Mouse (Mus musculus) ES-CJ7 (cell line): ENCODE measurements around the gene Sccpdh.

ENCODE experiments used
- DNase-seq: peaks from one replicate; pipeline ENCODE4 v3.0.0; 2011; ENCODE audit warnings: low read depth, low spot score

Sccpdh gene

DNA sequence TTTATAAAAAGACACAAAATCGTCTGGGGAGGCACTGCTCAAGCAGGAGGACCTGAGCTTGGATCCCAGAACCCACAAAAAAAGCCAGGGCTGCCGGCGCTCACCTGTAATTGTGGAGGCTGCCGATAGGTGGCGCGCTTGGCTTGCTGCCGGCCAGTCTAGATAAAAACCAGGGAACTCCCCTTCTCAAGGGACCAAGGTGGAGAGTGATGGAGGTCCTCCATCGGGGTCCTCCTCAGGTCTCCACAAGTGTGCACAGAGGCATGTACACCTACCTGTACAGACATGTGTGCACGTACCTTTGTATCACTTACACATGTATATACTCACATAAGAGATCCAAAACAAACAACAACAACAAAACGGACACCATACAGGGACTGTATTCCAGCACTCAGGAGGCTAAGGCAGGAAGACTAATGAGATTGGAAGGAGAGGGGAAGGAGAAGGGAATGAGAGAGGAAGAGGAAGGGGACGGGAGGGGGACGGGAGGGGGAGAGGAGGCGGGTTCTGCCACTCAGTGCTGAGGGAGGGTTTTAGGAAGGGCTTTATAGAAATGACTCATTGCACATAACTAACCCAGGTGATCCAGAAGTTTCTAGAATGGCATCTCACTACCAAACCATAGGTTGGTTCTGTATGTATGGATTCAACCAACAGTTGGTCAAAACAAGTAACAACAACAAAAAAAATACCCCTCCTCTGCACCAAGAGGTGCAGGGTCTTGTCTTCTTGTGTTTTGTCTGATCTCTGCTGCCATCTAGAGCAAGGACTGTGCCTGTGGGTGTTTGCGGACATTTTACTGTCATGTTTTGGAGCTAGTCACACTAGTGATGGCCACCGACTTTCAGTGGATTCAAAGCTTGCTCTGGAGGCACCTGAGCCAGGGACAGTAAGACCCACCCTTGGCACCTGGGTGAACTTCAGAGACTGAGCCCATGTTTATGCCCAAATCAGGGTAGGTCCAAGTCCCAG, 66.8 kb downstream of the Sccpdh start:
- DNase-seq: peak; percentile 94

DNA sequence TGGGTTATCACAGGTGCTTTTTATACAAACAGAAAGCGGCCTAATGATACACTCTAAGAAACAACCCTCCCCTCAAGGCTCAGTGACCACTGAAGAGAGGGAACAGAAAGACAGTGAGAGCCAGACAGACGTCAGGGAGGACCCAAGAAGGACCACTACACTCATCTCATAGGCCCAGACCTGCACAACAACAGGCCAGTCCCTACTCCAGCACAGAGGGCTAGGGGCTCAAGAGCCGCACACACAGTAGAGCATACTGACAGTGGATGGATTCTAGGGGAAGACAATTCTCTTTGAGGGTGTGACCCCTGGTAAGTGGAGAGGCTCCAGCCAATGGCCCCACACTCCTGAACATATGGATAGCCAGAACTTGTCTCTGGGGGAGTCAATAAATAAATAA, 68.5 kb downstream of the Sccpdh start:
- DNase-seq: no peak
